Mouse (Mus musculus): ENCODE results near the gene Nck2.

Gene Nck2

GRCm38 (mm10) chr1:43589910-43590309, 145.5 kb downstream of the Nck2 start:
- DNase-seq: no peak

- peak; percentile 56 for DNase-seq
These were observed 146.3 kb downstream of the Nck2 start for GRCm38 (mm10) chr1:43590727-43591126.

- DNase-seq: no peak
These were observed 148.7 kb downstream of the Nck2 start for GRCm38 (mm10) chr1:43593069-43593468.

- DNase-seq: no peak
These were observed 150.4 kb downstream of the Nck2 start for GRCm38 (mm10) chr1:43594738-43595137.

- DNase-seq: no peak
These were observed 153.4 kb downstream of the Nck2 start for GRCm38 (mm10) chr1:43597731-43598130.

GRCm38 (mm10) chr1:43599483-43599882, 155.1 kb downstream of the Nck2 start:
- no peak for DNase-seq

GRCm38 (mm10) chr1:43601054-43601453, 156.7 kb downstream of the Nck2 start:
- DNase-seq: peak; percentile 72

GRCm38 (mm10) chr1:43615948-43616347, 171.6 kb downstream of the Nck2 start:
- DNase-seq: no peak

All from thymus, postnatal 25 days (tissue).